Mouse (Mus musculus) erythroblast, embryonic 14.5 days (primary cell): ENCODE measurements around the gene Tarsl2.

ENCODE experiments used
- GATA1 ChIP-seq: IDR thresholded peaks from 2 replicates; pipeline ENCODE4 v1.6.1; 2012; ENCODE audit warnings: low read length, inconsistent platforms, mixed read lengths
- TAL1 ChIP-seq: IDR thresholded peaks from 3 replicates; pipeline ENCODE4 v1.6.1; 2012; ENCODE audit warnings: low read length, inconsistent platforms, mixed read lengths

DNA sequence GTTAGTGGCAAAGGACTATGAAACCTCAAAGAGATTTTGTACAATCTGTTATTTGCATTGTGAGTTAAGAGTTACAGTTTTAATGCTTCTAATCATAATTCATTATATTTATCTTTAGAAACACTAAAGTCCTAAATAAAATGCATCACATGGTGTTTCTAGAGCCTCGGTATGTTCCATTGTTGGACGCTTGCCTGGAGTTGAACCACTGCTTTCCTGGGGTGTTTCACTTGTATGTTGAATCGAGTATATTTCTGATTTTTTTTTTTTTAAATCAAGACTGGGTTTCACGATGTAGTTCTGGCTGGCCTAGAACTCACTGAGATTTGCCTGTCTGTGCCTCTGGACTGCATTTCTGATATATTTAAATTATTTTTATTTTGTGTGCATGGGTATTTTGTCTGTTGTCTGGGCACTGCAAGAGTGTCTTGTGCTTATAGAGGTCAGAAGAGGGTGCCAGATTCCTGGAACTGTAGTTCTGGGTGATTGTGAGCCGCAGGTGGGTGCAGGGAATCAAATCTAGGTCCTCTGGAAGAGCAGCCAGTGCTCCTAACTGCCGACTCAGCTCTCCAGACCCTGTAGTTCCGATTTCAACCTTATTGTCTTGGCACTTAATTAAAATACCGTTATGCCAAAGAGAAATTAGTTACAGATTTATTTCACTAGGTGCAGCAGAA, 47.4 kb downstream of the Tarsl2 start:
- TF ChIP-seq GATA1 (no peak), TAL1 (no peak)
